Mouse (Mus musculus) gastrocnemius, postnatal 14 days (tissue): ENCODE measurements at regions not wholly inside any gene's neighbourhood (a gene's known extent, or its start where the extent isn't known, plus 50 kb on each side); places are given as distances from the start of the nearest gene placed in this dataset.

Experiments used
- DNase-seq: peaks from one replicate; pipeline ENCODE4 v3.0.0; 2021; ENCODE audit warnings: mixed read lengths
- intact Hi-C: fragments of 180-260 bp; cut with DNase I; formaldehyde crosslinking; loops from one replicate; pipeline ENCODE4 v1.15.1; 2025; ENCODE audit warnings: low total_unique reads

GRCm38 (mm10) chr13:28898900-28899299, 54.6 kb downstream of the Sox4 start:
- no peak for DNase-seq
- intact Hi-C loops, result no loop called here

GRCm38 (mm10) chr13:28892896-28893295, 60.6 kb downstream of the Sox4 start:
- intact Hi-C loops, result no loop called here
- no peak for DNase-seq

- intact Hi-C loops, result no loop called here
- DNase-seq, result no peak
Observed at GRCm38 (mm10) chr13:28887098-28887497, 66.4 kb downstream of the Sox4 start.

- no peak for DNase-seq
- intact Hi-C loops, result no loop called here
Observed at GRCm38 (mm10) chr13:28886691-28887090, 66.8 kb downstream of the Sox4 start.

GRCm38 (mm10) chr13:28885083-28886037, 68.2 kb downstream of the Sox4 start:
- peak; percentile 12 for DNase-seq
- intact Hi-C loops, result no loop called here

- DNase-seq, result peak; percentile 26
- intact Hi-C loops, result no loop called here
Observed at GRCm38 (mm10) chr13:28884191-28884820, 69.2 kb downstream of the Sox4 start.

- DNase-seq, result no peak
- intact Hi-C loops, result no loop called here
Observed at GRCm38 (mm10) chr13:28883398-28883797, 70.1 kb downstream of the Sox4 start.

GRCm38 (mm10) chr13:28880888-28881287, 72.6 kb downstream of the Sox4 start:
- DNase-seq, result no peak
- intact Hi-C loops, result no loop called here

- DNase-seq, result no peak
- intact Hi-C loops, result no loop called here
Observed at GRCm38 (mm10) chr13:28878692-28879091, 74.8 kb downstream of the Sox4 start.

- intact Hi-C loops, result no loop called here
- no peak for DNase-seq
Observed at GRCm38 (mm10) chr13:28876771-28877170, 76.7 kb downstream of the Sox4 start.

- intact Hi-C loops, result no loop called here
Observed at GRCm38 (mm10) chr13:28870681-28871080, 82.8 kb downstream of the Sox4 start.

GRCm38 (mm10) chr13:28867210-28867609, 86.3 kb downstream of the Sox4 start:
- no peak for DNase-seq
- intact Hi-C loops, result no loop called here

More at GRCm38 (mm10) chr13:28870681-28871080, 82.8 kb downstream of the Sox4 start:
- DNase-seq, result no peak

- DNase-seq, result no peak
- intact Hi-C loops, result no loop called here
Observed at GRCm38 (mm10) chr13:28866686-28867085, 86.8 kb downstream of the Sox4 start.

- intact Hi-C loops, result no loop called here
Observed at GRCm38 (mm10) chr13:28860601-28861000, 92.9 kb downstream of the Sox4 start.

GRCm38 (mm10) chr13:28859829-28860427, 93.6 kb downstream of the Sox4 start:
- peak; percentile 27 for DNase-seq
- intact Hi-C loops, result no loop called here

More at GRCm38 (mm10) chr13:28860601-28861000, 92.9 kb downstream of the Sox4 start:
- DNase-seq, result no peak

GRCm38 (mm10) chr13:28858001-28858400, 95.5 kb downstream of the Sox4 start:
- intact Hi-C loops, result no loop called here
- no peak for DNase-seq

GRCm38 (mm10) chr13:28857201-28857600, 96.3 kb downstream of the Sox4 start:
- DNase-seq, result no peak

GRCm38 (mm10) chr13:28856472-28856871, 97.0 kb downstream of the Sox4 start:
- intact Hi-C loops, result no loop called here
- no peak for DNase-seq

More at GRCm38 (mm10) chr13:28857201-28857600, 96.3 kb downstream of the Sox4 start:
- intact Hi-C loops, result no loop called here

- DNase-seq, result peak; percentile 13
- intact Hi-C loops, result no loop called here
Observed at GRCm38 (mm10) chr13:28854247-28854646, 99.3 kb downstream of the Sox4 start.

GRCm38 (mm10) chr13:28848305-28848704, 105.2 kb downstream of the Sox4 start:
- intact Hi-C loops, result no loop called here
- DNase-seq, result no peak
